Mouse (Mus musculus) bone marrow macrophage, adult 2 months (primary cell): ENCODE results near the gene Mier1. TPM values are rescaled to one million over a fixed set of nuclear protein-coding genes. Genes with fewer than 3 reads are reported as not detected.
"Not testable (repeated sequence)": the region's sequence is repeated elsewhere in the genome, so short reads cannot be mapped to it uniquely, and the experiment has no call there.

Experiments
- H3K27ac ChIP-seq: 2 replicates; pipeline ENCODE4 v1.5.1; 2012; ENCODE audit warnings: low read depth, low read length; ENCODE audit not compliant: insufficient read depth
- H3K4me1 ChIP-seq: 2 replicates; pipeline ENCODE4 v1.6.1; 2012; ENCODE audit warnings: low read length; ENCODE audit not compliant: control insufficient read depth, insufficient read depth
- H3K4me3 ChIP-seq: 2 replicates; pipeline ENCODE4 v1.5.1; 2012; ENCODE audit warnings: mild to moderate bottlenecking, low read length, moderate library complexity; ENCODE audit not compliant: insufficient read depth
- CTCF ChIP-seq: IDR thresholded peaks from 2 replicates; pipeline ENCODE4 v1.5.1; 2012; ENCODE audit warnings: low read depth, mild to moderate bottlenecking, low read length, moderate library complexity
- POLR2A ChIP-seq: IDR thresholded peaks from 2 replicates; pipeline ENCODE4 v1.6.1; 2012; ENCODE audit warnings: mild to moderate bottlenecking, low read depth, low read length, borderline replicate concordance
- polyA plus RNA-seq: library from polyadenylated mRNA; stranded (reverse); fragments of >200 nt; gene quantifications from 2 replicates; pipeline ENCODE4 v1.2.4, GENCODE M21; 2012; ENCODE audit not compliant: missing spikeins, insufficient read depth, insufficient read length

The Mier1 gene
- polyA plus RNA-seq, 1 experiment = 67.5 TPM

- no peak overlapping the region for H3K27ac ChIP-seq
- TF ChIP-seq POLR2A (no peak), CTCF (no peak)
- H3K4me3 ChIP-seq = no peak overlapping the region
- H3K4me1 ChIP-seq = no peaks in the 10 kb centered on the region
Observed at GRCm38 (mm10) chr4:103151946-103152345, 37.8 kb downstream of the Mier1 start.

GRCm38 (mm10) chr4:103158781-103159180, 44.6 kb downstream of the Mier1 start:
- TF ChIP-seq CTCF (no peak), POLR2A (no peak)
- Histone ChIP-seq H3K4me3 (no peak overlapping the region), H3K27ac (no peak overlapping the region), H3K4me1 (no peaks in the 10 kb centered on the region)

DNA sequence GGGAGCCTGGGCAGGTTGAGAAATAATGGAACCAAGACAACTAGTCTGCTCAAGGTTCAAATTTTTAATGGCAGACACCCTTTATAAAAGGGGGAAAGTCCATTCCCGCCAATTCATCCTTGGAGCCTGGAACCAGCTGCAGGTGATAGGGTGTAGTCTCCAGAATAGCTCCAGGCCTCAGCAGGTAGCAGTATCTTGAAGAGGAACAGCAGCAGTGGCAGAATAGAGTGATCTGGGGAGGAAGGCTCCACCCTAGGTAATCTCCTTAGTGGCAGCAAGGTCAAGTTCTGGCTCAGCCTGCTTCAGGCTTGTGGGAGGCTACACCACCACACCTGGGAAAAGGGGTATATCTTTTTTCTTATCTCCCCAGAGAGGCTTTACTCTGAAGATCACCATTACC, 52.0 kb downstream of the Mier1 start:
- H3K4me1 ChIP-seq, H3K27ac ChIP-seq, H3K4me3 ChIP-seq: not testable (repeated sequence)

- TF ChIP-seq POLR2A (no peak), CTCF (no peak)
- H3K4me1 ChIP-seq = no peaks in the 10 kb centered on the region
- H3K4me3 ChIP-seq = no peak overlapping the region
- H3K27ac ChIP-seq = no peak overlapping the region
Observed at GRCm38 (mm10) chr4:103171256-103171655, 57.1 kb downstream of the Mier1 start.

- H3K4me1 ChIP-seq = peaks cover 4% of the 10 kb centered on the region
- no peak for TF ChIP-seq CTCF
- TF ChIP-seq POLR2A = no peak
- no peak overlapping the region for H3K4me3 ChIP-seq
- H3K27ac ChIP-seq = no peak overlapping the region
Observed at GRCm38 (mm10) chr4:103173507-103173906, 59.3 kb downstream of the Mier1 start.

GRCm38 (mm10) chr4:103174001-103174400, 59.8 kb downstream of the Mier1 start:
- peaks cover 7% of the 10 kb centered on the region for H3K4me1 ChIP-seq
- no peak overlapping the region for H3K4me3 ChIP-seq
- H3K27ac ChIP-seq = no peak overlapping the region
- no peak for TF ChIP-seq POLR2A
- no peak for TF ChIP-seq CTCF

DNA sequence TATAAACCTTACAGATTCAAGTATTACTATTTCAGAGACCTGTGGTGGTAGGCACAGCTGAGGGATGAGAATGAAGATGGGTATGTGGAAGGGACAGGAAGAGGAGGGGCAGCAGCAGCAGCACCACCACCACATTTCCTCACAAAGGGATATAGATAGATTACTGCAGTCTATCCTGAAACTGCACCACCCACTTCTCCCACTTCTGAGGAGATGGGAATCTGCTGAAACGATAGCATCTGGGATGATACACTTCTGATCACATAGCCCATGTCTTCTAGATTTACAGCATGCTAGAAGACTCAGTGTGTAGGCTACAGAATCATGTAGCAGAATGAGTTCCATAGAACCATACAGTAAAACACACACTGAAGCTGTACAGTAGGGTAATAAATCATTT, 63.5 kb downstream of the Mier1 start:
- H3K4me1 ChIP-seq = peaks cover 7% of the 10 kb centered on the region
- no peak overlapping the region for H3K4me3 ChIP-seq
- H3K27ac ChIP-seq = no peak overlapping the region
- TF ChIP-seq POLR2A (no peak), CTCF (no peak)

DNA sequence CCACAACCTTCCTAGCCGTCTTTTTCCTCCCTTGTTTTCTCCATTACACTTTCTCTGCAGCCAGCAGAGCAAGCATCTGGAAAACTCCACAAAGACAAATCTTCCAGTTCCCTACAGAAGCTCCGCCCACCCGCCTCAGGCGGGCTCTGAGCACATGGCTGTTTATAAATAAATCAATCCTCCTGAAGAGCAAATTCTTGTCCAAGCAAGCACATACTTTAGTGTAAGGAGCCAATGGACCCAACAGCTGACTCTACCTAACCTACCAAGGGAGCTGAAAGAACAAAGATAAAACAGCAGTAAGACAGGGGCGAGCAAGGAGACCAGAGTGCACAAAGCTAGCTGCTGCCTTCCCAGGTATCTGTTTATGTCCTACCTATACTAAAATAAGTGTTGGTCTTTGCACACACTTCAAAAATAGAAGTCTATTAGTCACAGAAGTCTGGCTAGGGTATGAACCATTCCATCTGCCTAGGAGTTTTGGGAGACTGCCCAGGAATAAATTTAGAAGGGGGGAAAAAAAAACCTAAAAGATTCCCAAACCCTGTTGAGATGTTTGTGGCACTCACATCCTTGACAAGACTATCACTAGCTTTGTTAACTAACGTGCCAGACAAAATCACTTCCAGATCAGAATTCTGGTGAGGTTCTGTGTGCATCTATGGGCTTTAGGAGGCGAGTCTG, 64.6 kb downstream of the Mier1 start:
- TF ChIP-seq CTCF (no peak), POLR2A (no peak)
- Histone ChIP-seq H3K27ac (no peak overlapping the region), H3K4me3 (no peak overlapping the region), H3K4me1 (peaks cover 7% of the 10 kb centered on the region)

DNA sequence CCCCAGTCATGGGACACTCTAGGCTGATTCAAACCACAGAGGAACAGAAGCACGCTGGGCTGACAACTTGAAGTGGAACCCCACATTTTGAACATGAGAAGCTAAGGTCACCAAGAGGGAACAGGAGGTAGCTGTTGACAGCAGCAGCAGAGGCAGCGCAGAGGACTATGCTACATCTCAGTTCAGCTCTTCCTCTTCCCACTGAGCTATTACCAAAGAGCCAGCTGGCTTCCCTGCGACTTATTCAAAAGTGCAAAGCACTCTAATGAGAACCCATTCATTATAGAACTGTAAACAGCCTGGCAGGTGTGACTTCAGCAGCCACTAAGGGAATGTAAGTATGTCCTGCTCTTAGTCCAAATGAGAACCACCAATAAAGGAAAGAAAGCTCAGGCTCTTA, 65.4 kb downstream of the Mier1 start:
- peaks cover 7% of the 10 kb centered on the region for H3K4me1 ChIP-seq
- H3K27ac ChIP-seq = no peak overlapping the region
- H3K4me3 ChIP-seq = no peak overlapping the region
- TF ChIP-seq POLR2A (no peak), CTCF (no peak)

- no peak overlapping the region for H3K27ac ChIP-seq
- peaks cover 7% of the 10 kb centered on the region for H3K4me1 ChIP-seq
- H3K4me3 ChIP-seq = no peak overlapping the region
- TF ChIP-seq CTCF (no peak), POLR2A (no peak)
Observed at GRCm38 (mm10) chr4:103180300-103180888, 66.2 kb downstream of the Mier1 start.
